Mouse (Mus musculus) midbrain, postnatal 0 days (tissue): ENCODE data around the gene Cep104. TPM values are rescaled to one million over a fixed set of nuclear protein-coding genes. Genes with fewer than 3 reads are reported as not detected.

Source experiments
- ATAC-seq: fragments of 200-750 bp; cut with Nextera tagmentation; 2 replicates; pipeline ENCODE4 v1.8.0; 2017; ENCODE audit warnings: moderate number of reproducible peaks, mild to moderate bottlenecking, moderate TSS enrichment, moderate library complexity; ENCODE audit not compliant: low FRiP score
- DNase-seq: peaks from one replicate; pipeline ENCODE4 v3.0.0-alpha.2; 2015; ENCODE audit warnings: low spot score
- H3K27ac ChIP-seq: fragments of 300-500 bp; sonication (generic); 2 replicates; pipeline ENCODE4 v1.5.1; 2014; ENCODE audit warnings: low read depth, mild to moderate bottlenecking, low read length, mixed read lengths
- H3K27me3 ChIP-seq: fragments of 300-500 bp; sonication (generic); 2 replicates; pipeline ENCODE4 v1.6.1; 2014; ENCODE audit warnings: low read length, control low read depth, mixed read lengths; ENCODE audit not compliant: insufficient read depth
- H3K36me3 ChIP-seq: fragments of 300-500 bp; sonication (generic); 2 replicates; pipeline ENCODE4 v1.6.1; 2014; ENCODE audit warnings: low read length, control low read depth, mixed read lengths; ENCODE audit not compliant: insufficient read depth
- H3K4me1 ChIP-seq: fragments of 300-500 bp; sonication (generic); 2 replicates; pipeline ENCODE4 v1.6.1; 2014; ENCODE audit warnings: mild to moderate bottlenecking, control low read depth, antibody characterized with exemption, low read length, mixed read lengths; ENCODE audit not compliant: insufficient read depth
- H3K4me2 ChIP-seq: fragments of 300-500 bp; sonication (generic); 2 replicates; pipeline ENCODE4 v1.6.1; 2014; ENCODE audit warnings: low read depth, mild to moderate bottlenecking, low read length, mixed read lengths; ENCODE audit not compliant: poor library complexity, severe bottlenecking
- H3K4me3 ChIP-seq: fragments of 300-500 bp; sonication (generic); 2 replicates; pipeline ENCODE4 v1.5.1; 2014; ENCODE audit warnings: low read depth, mild to moderate bottlenecking, low read length, moderate library complexity
- H3K9ac ChIP-seq: fragments of 300-500 bp; sonication (generic); replicated peaks from 2 replicates; pipeline ENCODE4 v1.6.1; 2014; ENCODE audit warnings: mild to moderate bottlenecking, low read length, moderate library complexity, mixed read lengths; ENCODE audit not compliant: poor library complexity, severe bottlenecking
- H3K9me3 ChIP-seq: fragments of 300-500 bp; sonication (generic); 2 replicates; pipeline ENCODE4 v1.6.1; 2016; ENCODE audit warnings: low read length, control low read depth
- CTCF ChIP-seq: IDR thresholded peaks from 2 replicates; pipeline ENCODE4 v1.5.1; 2016; ENCODE audit warnings: antibody characterized with exemption, mild to moderate bottlenecking
- WGBS: fragments of 180-500 bp; shearing (Covaris S2); extraction: QIAGEN DNeasy Blood & Tissue Kit; methylation state at CpG from one replicate; pipeline ENCODE4 v1.1.7; 2014; 5-methylcytosine and 5-hydroxymethylcytosine counted together
- polyA plus RNA-seq: library from polyadenylated mRNA; unstranded; fragments of >200 nt; fragmentation: Nextera tagmentation; extraction: Ambion mirVana; gene quantifications from 2 replicates; pipeline ENCODE4 v1.2.1, GENCODE M21; 2015
- total RNA-seq: library from RNA; depleted of rRNA; stranded (reverse); fragments of >200 nt; gene quantifications from 2 replicates; pipeline ENCODE4 v1.2.3, GENCODE M21; 2014

The Cep104 gene
- total and polyA plus RNA-seq, 2 experiments from 2014 or later, result 9.6 to 11.7 TPM

DNA sequence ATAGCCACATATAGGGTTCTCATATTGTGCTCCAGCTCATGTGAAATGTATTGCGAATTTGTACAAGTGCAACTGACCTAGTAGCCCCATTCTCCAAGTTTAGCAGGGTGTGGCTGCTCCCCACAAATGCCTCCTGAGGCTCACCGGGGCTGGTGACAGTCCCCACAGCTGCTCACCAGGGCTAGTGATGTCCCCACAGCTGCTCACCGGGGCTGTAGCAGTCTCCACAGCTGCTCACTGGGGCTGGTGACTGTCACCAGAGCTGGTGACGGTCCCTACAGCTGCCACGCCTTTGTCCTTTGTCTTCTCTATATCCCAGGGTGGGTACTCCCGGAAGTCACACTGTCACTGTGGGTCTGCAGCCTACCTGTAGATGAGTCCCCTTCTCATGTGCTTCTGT is 31.3 kb downstream of the Cep104 start:
- H3K9ac ChIP-seq, result no peak overlapping the region
- H3K27ac ChIP-seq, result no peak overlapping the region
- no peak for TF ChIP-seq CTCF
- H3K4me2 ChIP-seq, result no peak overlapping the region
- H3K36me3 ChIP-seq, result peaks cover 43% of the 10 kb centered on the region
- H3K9me3 ChIP-seq, result no peaks in the 10 kb centered on the region
- 0 out of 2 replicates have a peak, but pooled peaks cover 4% of the 10 kb centered on the region for H3K4me1 ChIP-seq
- H3K27me3 ChIP-seq, result no peaks in the 10 kb centered on the region
- H3K4me3 ChIP-seq, result no peak overlapping the region
- ATAC-seq (no peak), DNase-seq (no peak)
- 95% methylated on average over 6 of the region's 6 CpGs for WGBS

GRCm38 (mm10) chr4:154007759-154008158 is 32.8 kb downstream of the Cep104 start:
- Histone ChIP-seq H3K4me2 (no peak overlapping the region), H3K9me3 (no peaks in the 10 kb centered on the region), H3K4me1 (peaks cover 7% of the 10 kb centered on the region; the same call in 1 of the 2 replicates), H3K27ac (no peak overlapping the region), H3K36me3 (peaks cover 36% of the 10 kb centered on the region), H3K4me3 (no peak overlapping the region), H3K9ac (no peak overlapping the region), H3K27me3 (no peaks in the 10 kb centered on the region)
- 78% methylated on average over 4 of the region's 4 CpGs for WGBS
- ATAC-seq (no peak), DNase-seq (no peak)
- no peak for TF ChIP-seq CTCF

- Histone ChIP-seq H3K27me3 (no peaks in the 10 kb centered on the region), H3K9ac (peak overlapping the region; percentile 96), H3K4me3 (peak overlapping the region; percentile 98), H3K27ac (peak overlapping the region; percentile 62), H3K4me2 (peak overlapping the region; percentile 88), H3K4me1 (peaks cover 13% of the 10 kb centered on the region), H3K36me3 (peaks cover 18% of the 10 kb centered on the region), H3K9me3 (no peaks in the 10 kb centered on the region)
- TF ChIP-seq CTCF, result no peak
- no peak; the same call in 1 of the 2 replicates for ATAC-seq
- no peak for DNase-seq
- 28% methylated on average over 13 of the region's 13 CpGs for WGBS
These were observed 36.1 kb downstream of the Cep104 start for GRCm38 (mm10) chr4:154010907-154011645.

DNA sequence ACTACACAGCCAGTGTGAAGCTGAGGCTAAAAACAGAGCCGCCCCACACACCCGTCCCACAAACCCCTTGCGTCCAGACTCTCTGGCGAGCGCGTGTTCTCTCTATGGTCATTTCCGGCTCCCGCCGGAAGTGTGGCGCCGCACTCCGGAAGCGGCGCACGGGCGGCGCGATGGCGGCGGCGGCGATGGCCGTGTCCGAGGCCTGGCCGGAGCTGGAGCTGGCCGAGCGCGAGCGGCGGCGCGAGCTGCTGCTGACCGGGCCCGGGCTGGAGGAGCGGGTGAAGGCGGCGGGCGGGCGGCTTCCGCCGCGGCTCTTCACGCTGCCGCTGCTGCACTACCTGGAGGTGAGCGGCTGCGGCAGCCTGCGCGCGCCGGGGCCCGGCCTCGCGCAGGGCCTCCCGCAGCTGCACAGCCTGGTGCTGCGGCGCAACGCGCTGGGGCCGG is 36.7 kb downstream of the Cep104 start, which contains the start of gene Lrrc47:
Gene Lrrc47 (plus strand): TSS at position 86 of the 444 bp plus-strand sequence.
- TF ChIP-seq CTCF, result 0 out of 2 replicates have a peak, but pooled peaks have one; percentile 6
- WGBS, result 0% methylated on average over 38 of the region's 59 CpGs
- no peaks in the 10 kb centered on the region for H3K9me3 ChIP-seq
- H3K4me3 ChIP-seq, result peak within 1 kb of the TSS; percentile 98
- H3K36me3 ChIP-seq, result peaks cover 18% of the 10 kb centered on the region
- ATAC-seq, result peak; percentile 90
- DNase-seq, result peak; percentile 91
- peak within 1 kb of the TSS; percentile 96 for H3K9ac ChIP-seq
- peak within 1 kb of the TSS; percentile 74 for H3K27ac ChIP-seq
- peaks cover 13% of the 10 kb centered on the region for H3K4me1 ChIP-seq
- peak within 1 kb of the TSS; percentile 88 for H3K4me2 ChIP-seq
- H3K27me3 ChIP-seq, result no peaks in the 10 kb centered on the region

DNA sequence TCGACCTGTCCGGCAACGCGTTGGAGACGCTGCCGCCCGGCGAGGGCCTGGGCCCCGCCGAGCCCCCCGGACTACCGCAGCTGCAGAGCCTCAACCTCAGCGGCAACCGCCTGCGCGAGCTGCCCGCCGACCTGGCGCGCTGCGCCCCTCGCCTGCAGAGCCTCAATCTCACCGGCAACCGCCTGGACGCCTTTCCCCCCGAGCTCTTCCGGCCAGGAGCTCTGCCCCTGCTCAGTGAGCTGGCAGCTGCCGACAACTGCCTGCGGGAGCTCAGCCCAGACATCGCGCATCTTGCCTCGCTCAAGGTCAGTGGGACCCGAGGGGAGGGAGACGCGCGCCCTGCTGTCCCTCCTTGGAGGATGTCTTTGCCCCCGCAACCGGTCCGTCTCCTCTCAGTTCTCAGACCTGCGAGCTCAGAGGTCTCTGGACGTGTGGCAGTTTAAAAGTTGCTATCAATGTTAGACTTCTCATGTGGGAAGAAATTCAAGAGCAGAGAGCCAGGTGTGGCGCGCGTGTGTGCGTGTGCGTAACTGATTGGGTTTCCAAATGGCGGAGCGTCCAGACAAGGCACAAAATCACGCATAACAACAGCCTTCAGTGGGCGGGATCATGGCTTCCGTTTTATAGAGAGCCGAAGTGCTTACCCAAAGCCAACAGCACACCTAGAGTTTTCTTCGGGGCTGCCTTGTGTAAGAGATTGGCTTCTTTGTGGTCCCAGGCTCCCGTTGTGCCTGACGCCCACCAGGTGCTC is 37.3 kb downstream of the Cep104 start:
- Histone ChIP-seq H3K9me3 (no peaks in the 10 kb centered on the region), H3K4me1 (peaks cover 13% of the 10 kb centered on the region), H3K9ac (peak overlapping the region; percentile 96), H3K27me3 (no peaks in the 10 kb centered on the region), H3K36me3 (peaks cover 18% of the 10 kb centered on the region), H3K27ac (peak overlapping the region; percentile 74), H3K4me3 (peak overlapping the region; percentile 98), H3K4me2 (peak overlapping the region; percentile 88)
- ATAC-seq (peak; percentile 8; the same call in 1 of the 2 replicates), DNase-seq (peak; percentile 27)
- TF ChIP-seq CTCF, result no peak
- WGBS, result 4% methylated on average over 43 of the region's 55 CpGs

- Histone ChIP-seq H3K9me3 (no peaks in the 10 kb centered on the region), H3K4me3 (no peak overlapping the region), H3K36me3 (peaks cover 46% of the 10 kb centered on the region), H3K4me2 (no peak overlapping the region), H3K27ac (no peak overlapping the region), H3K4me1 (peaks cover 13% of the 10 kb centered on the region), H3K27me3 (no peaks in the 10 kb centered on the region), H3K9ac (no peak overlapping the region)
- WGBS, result 90% methylated on average over 11 of the region's 11 CpGs
- ATAC-seq (no peak), DNase-seq (no peak)
- no peak for TF ChIP-seq CTCF
These were observed 40.5 kb downstream of the Cep104 start for GRCm38 (mm10) chr4:154015476-154015875.
